Mouse (Mus musculus) liver, adult 2 months (tissue): Measurements from ENCODE around the gene 4921539E11Rik.

ENCODE experiments used
- CTCF ChIP-seq: fragments of 200-500 bp; IDR thresholded peaks from 2 replicates; pipeline ENCODE4 v1.5.1; 2011; ENCODE audit warnings: low read depth, low read length, control low read depth
- POLR2A ChIP-seq: fragments of 200-500 bp; IDR thresholded peaks from 2 replicates; pipeline ENCODE4 v1.6.1; 2011; ENCODE audit warnings: low read length, control low read depth; ENCODE audit not compliant: insufficient read depth; ENCODE audit errors: extremely low read depth

- no peak for TF ChIP-seq CTCF
- no peak for TF ChIP-seq POLR2A
Observed at GRCm38 (mm10) chr4:103219011-103219410, 71.7 kb downstream of the 4921539E11Rik start.
